Mouse (Mus musculus): ENCODE measurements around the gene Nr1h5. TPM values are rescaled to one million over a fixed set of nuclear protein-coding genes. Genes with fewer than 3 reads are reported as not detected.
A peak's percentile ranks its signal among the peaks of the same experiment; 100 is the strongest.

Gene Nr1h5
- polyA plus RNA-seq (2015; fragmentation: Nextera tagmentation; extraction: Ambion mirVana), result 0.15 TPM in 1 of 2 replicates, not detected in the other

- WGBS, result 50% methylated on average over 3 of the region's 3 CpGs
- Histone ChIP-seq H3K9ac (no peak within 1 kb of the TSS), H3K36me3 (no peaks in the 10 kb centered on the region), H3K9me3 (no peaks in the 10 kb centered on the region), H3K4me1 (replicated peaks) (no peaks in the 10 kb centered on the region), H3K4me3 (no peak within 1 kb of the TSS), H3K27me3 (no peaks in the 10 kb centered on the region), H3K4me2 (no peak within 1 kb of the TSS), H3K27ac (replicated peaks) (no peak within 1 kb of the TSS)
- ATAC-seq (ENCODE audit: low read depth), result no peak
These were observed at the start of gene Nr1h5 for GRCm38 (mm10) chr3:102964033-102964432. Nr1h5 (minus strand) TSS chr3:102964133.

- Histone ChIP-seq H3K9me3 (no peaks in the 10 kb centered on the region), H3K4me2 (no peak overlapping the region), H3K27me3 (no peaks in the 10 kb centered on the region), H3K4me3 (no peak overlapping the region), H3K36me3 (peaks cover 79% of the 10 kb centered on the region), H3K27ac (replicated peaks) (no peak overlapping the region), H3K9ac (no peak overlapping the region), H3K4me1 (replicated peaks) (peaks cover 11% of the 10 kb centered on the region)
- WGBS, result 94% methylated on average over 7 of the region's 7 CpGs
- ATAC-seq (ENCODE audit: low read depth), result no peak
These were observed 37.7 kb upstream of the Nr1h5 start for GRCm38 (mm10) chr3:103001595-103001994.

- 74% methylated on average over 3 of the region's 3 CpGs for WGBS
- Histone ChIP-seq H3K4me3 (no peak overlapping the region), H3K27ac (replicated peaks) (no peak overlapping the region; the same call in 1 of the 2 replicates), H3K9me3 (no peaks in the 10 kb centered on the region), H3K4me2 (no peak overlapping the region; the same call in 1 of the 2 replicates), H3K4me1 (replicated peaks) (peaks cover 20% of the 10 kb centered on the region), H3K36me3 (peaks cover 45% of the 10 kb centered on the region), H3K9ac (no peak overlapping the region), H3K27me3 (no peaks in the 10 kb centered on the region)
- no peak for ATAC-seq (ENCODE audit: low read depth)
These were observed 33.7 kb upstream of the Nr1h5 start for GRCm38 (mm10) chr3:102997591-102997990.

- ATAC-seq (ENCODE audit: low read depth), result no peak
- 78% methylated on average over 10 of the region's 10 CpGs for WGBS
- no peak overlapping the region; the same call in 1 of the 2 replicates for H3K27ac ChIP-seq (replicated peaks)
- peak overlapping the region; percentile 63; the same call in 1 of the 2 replicates for H3K4me3 ChIP-seq
- peak overlapping the region; percentile 54 for H3K4me2 ChIP-seq
- peaks cover 39% of the 10 kb centered on the region for H3K36me3 ChIP-seq
- H3K9ac ChIP-seq, result no peak overlapping the region
- H3K4me1 ChIP-seq (replicated peaks), result peaks cover 20% of the 10 kb centered on the region
- H3K27me3 ChIP-seq, result no peaks in the 10 kb centered on the region
- no peaks in the 10 kb centered on the region for H3K9me3 ChIP-seq
These were observed 33.1 kb upstream of the Nr1h5 start for GRCm38 (mm10) chr3:102997036-102997435.

- ATAC-seq (ENCODE audit: low read depth), result peak; percentile 99
- under 1% methylated on average over 60 of the region's 60 CpGs for WGBS
- no peaks in the 10 kb centered on the region for H3K27me3 ChIP-seq
- no peaks in the 10 kb centered on the region for H3K9me3 ChIP-seq
- peak within 1 kb of the TSS; percentile 54 for H3K4me2 ChIP-seq
- peak within 1 kb of the TSS; percentile 82 for H3K9ac ChIP-seq
- H3K27ac ChIP-seq (replicated peaks), result peak within 1 kb of the TSS; percentile 93
- peaks cover 28% of the 10 kb centered on the region for H3K36me3 ChIP-seq
- peak within 1 kb of the TSS; percentile 63 for H3K4me3 ChIP-seq
- peaks cover 20% of the 10 kb centered on the region for H3K4me1 ChIP-seq (replicated peaks)
These were observed 31.8 kb upstream of the Nr1h5 start, which contains the start of gene Sike1 for GRCm38 (mm10) chr3:102995605-102996321. Sike1 (plus strand) TSS chr3:102995708.

- Histone ChIP-seq H3K9me3 (no peaks in the 10 kb centered on the region), H3K27ac (replicated peaks) (peak overlapping the region; percentile 93; the same call in 1 of the 2 replicates), H3K9ac (peak overlapping the region; percentile 82), H3K36me3 (peaks cover 23% of the 10 kb centered on the region), H3K4me2 (peak overlapping the region; percentile 54), H3K4me1 (replicated peaks) (peaks cover 20% of the 10 kb centered on the region), H3K4me3 (peak overlapping the region; percentile 63), H3K27me3 (no peaks in the 10 kb centered on the region)
- 53% methylated on average over 7 of the region's 7 CpGs for WGBS
- ATAC-seq (ENCODE audit: low read depth), result peak; percentile 25
These were observed 31.3 kb upstream of the Nr1h5 start for GRCm38 (mm10) chr3:102995233-102995604.

- Histone ChIP-seq H3K9me3 (no peaks in the 10 kb centered on the region), H3K4me1 (replicated peaks) (peaks cover 20% of the 10 kb centered on the region), H3K4me3 (no peak overlapping the region), H3K27ac (replicated peaks) (no peak overlapping the region), H3K27me3 (no peaks in the 10 kb centered on the region), H3K9ac (no peak overlapping the region), H3K36me3 (0 out of 2 replicates have a peak, but pooled peaks cover under 1% of the 10 kb centered on the region), H3K4me2 (no peak overlapping the region)
- 42% methylated on average over 3 of the region's 3 CpGs for WGBS
- no peak for ATAC-seq (ENCODE audit: low read depth)
These were observed 29.0 kb upstream of the Nr1h5 start for GRCm38 (mm10) chr3:102992936-102993335.

GRCm38 (mm10) chr3:102991041-102991440, 27.1 kb upstream of the Nr1h5 start:
- 73% methylated on average over 8 of the region's 8 CpGs for WGBS
- ATAC-seq (ENCODE audit: low read depth), result no peak

GRCm38 (mm10) chr3:102980349-102980736, 16.4 kb upstream of the Nr1h5 start:
- 34% methylated on average over 3 of the region's 3 CpGs for WGBS
- H3K27me3 ChIP-seq, result no peaks in the 10 kb centered on the region
- peaks cover 11% of the 10 kb centered on the region for H3K4me1 ChIP-seq (replicated peaks)
- H3K9me3 ChIP-seq, result no peaks in the 10 kb centered on the region
- H3K4me3 ChIP-seq, result peak overlapping the region; percentile 5
- H3K27ac ChIP-seq (replicated peaks), result peak overlapping the region; percentile 86
- peak overlapping the region; percentile 49 for H3K4me2 ChIP-seq
- no peak for ATAC-seq (ENCODE audit: low read depth)
- peak overlapping the region; percentile 59 for H3K9ac ChIP-seq
- no peaks in the 10 kb centered on the region for H3K36me3 ChIP-seq

More at GRCm38 (mm10) chr3:102991041-102991440, 27.1 kb upstream of the Nr1h5 start:
- Histone ChIP-seq H3K27ac (replicated peaks) (no peak overlapping the region), H3K4me2 (no peak overlapping the region), H3K4me1 (replicated peaks) (peaks cover 4% of the 10 kb centered on the region), H3K4me3 (no peak overlapping the region), H3K9ac (no peak overlapping the region), H3K9me3 (no peaks in the 10 kb centered on the region), H3K27me3 (no peaks in the 10 kb centered on the region), H3K36me3 (no peaks in the 10 kb centered on the region)

GRCm38 (mm10) chr3:102979550-102980348, 15.8 kb upstream of the Nr1h5 start:
- Histone ChIP-seq H3K4me2 (peak overlapping the region; percentile 49), H3K9me3 (no peaks in the 10 kb centered on the region), H3K4me1 (replicated peaks) (peaks cover 11% of the 10 kb centered on the region), H3K4me3 (peak overlapping the region; percentile 5), H3K27ac (replicated peaks) (peak overlapping the region; percentile 86), H3K9ac (peak overlapping the region; percentile 59), H3K36me3 (no peaks in the 10 kb centered on the region), H3K27me3 (no peaks in the 10 kb centered on the region)
- WGBS, result 14% methylated on average over 10 of the region's 10 CpGs
- ATAC-seq (ENCODE audit: low read depth), result peak; percentile 99

- H3K9ac ChIP-seq, result no peak overlapping the region
- WGBS, result 87% methylated on average over 4 of the region's 4 CpGs
- no peak for ATAC-seq (ENCODE audit: low read depth)
These were observed 13.0 kb upstream of the Nr1h5 start for GRCm38 (mm10) chr3:102976906-102977305.

GRCm38 (mm10) chr3:102970508-102970907, 6.6 kb upstream of the Nr1h5 start:
- Histone ChIP-seq H3K9me3 (no peaks in the 10 kb centered on the region), H3K9ac (no peak overlapping the region), H3K4me2 (no peak overlapping the region), H3K4me1 (replicated peaks) (peaks cover 6% of the 10 kb centered on the region; the same call in 1 of the 2 replicates), H3K4me3 (no peak overlapping the region), H3K27ac (replicated peaks) (no peak overlapping the region), H3K36me3 (no peaks in the 10 kb centered on the region), H3K27me3 (no peaks in the 10 kb centered on the region)
- whole genome bisulfite sequencing, result 93% methylated on average over 3 of the region's 3 CpGs
- no peak for ATAC-seq (ENCODE audit: low read depth)

More at GRCm38 (mm10) chr3:102976906-102977305, 13.0 kb upstream of the Nr1h5 start:
- Histone ChIP-seq H3K27ac (replicated peaks) (no peak overlapping the region), H3K4me1 (replicated peaks) (peaks cover 11% of the 10 kb centered on the region), H3K9me3 (no peaks in the 10 kb centered on the region), H3K4me2 (no peak overlapping the region), H3K4me3 (no peak overlapping the region), H3K27me3 (no peaks in the 10 kb centered on the region), H3K36me3 (no peaks in the 10 kb centered on the region)

Data from neural tube, embryonic 13.5 days (tissue).